Mouse (Mus musculus) layer of hippocampus, adult 2 months (tissue): ENCODE data around the gene Thada. TPM values are rescaled to one million over a fixed set of nuclear protein-coding genes. Genes with fewer than 3 reads are reported as not detected.
"Not testable (repeated sequence)": the region's sequence is repeated elsewhere in the genome, so short reads cannot be mapped to it uniquely, and the experiment has no call there.

Experiments
- DNase-seq, 2 experiments: peaks; one replicate each; pipeline ENCODE4 v3.0.0; 2022; ENCODE audit warnings: low spot score in 2 of 2
- H3K27ac ChIP-seq: fragments of 200-600 bp; 2 replicates; pipeline ENCODE4 v1.8.1; 2022
- H3K4me3 ChIP-seq: fragments of 200-600 bp; 2 replicates; pipeline ENCODE4 v1.8.1; 2022; ENCODE audit warnings: mild to moderate bottlenecking
- CTCF ChIP-seq: fragments of 200-600 bp; conservative IDR thresholded peaks from 2 replicates; pipeline ENCODE4 v1.8.1; 2022; ENCODE audit warnings: antibody characterized with exemption, mild to moderate bottlenecking, moderate library complexity
- total RNA-seq, 2 experiments: library from RNA; stranded (reverse); gene quantifications; 2 replicates each; pipeline ENCODE4 v1.2.3; 2021

Thada gene
- total RNA-seq, 2 experiments from 2014 or later, result 14.8 to 17.3 TPM

- peak; percentile 72 to 82 for DNase-seq
- peak overlapping the region; percentile 60 for H3K4me3 ChIP-seq
- TF ChIP-seq CTCF, result 0 out of 2 replicates have a peak, but pooled peaks have one; percentile 10
Measured at GRCm38 (mm10) chr17:84188374-84188961, 277.5 kb downstream of the Thada start.

GRCm38 (mm10) chr17:84187727-84188373, 278.2 kb downstream of the Thada start, which contains the start of gene Zfp36l2:
TSS of gene Zfp36l2 (minus strand) at chr17:84187947.
- peak; percentile 78 to 86 for DNase-seq
- TF ChIP-seq CTCF, result no peak
- Histone ChIP-seq H3K27ac (peak within 1 kb of the TSS; percentile 94), H3K4me3 (peak within 1 kb of the TSS; percentile 60)

More at GRCm38 (mm10) chr17:84188374-84188961, 277.5 kb downstream of the Thada start:
- H3K27ac ChIP-seq, result peak overlapping the region; percentile 94

GRCm38 (mm10) chr17:84187264-84187663, 278.7 kb downstream of the Thada start:
- Histone ChIP-seq H3K27ac (peak overlapping the region; percentile 94), H3K4me3 (peak overlapping the region; percentile 60)
- not testable (repeated sequence) for DNase-seq

GRCm38 (mm10) chr17:84186451-84187202, 279.4 kb downstream of the Thada start:
- Histone ChIP-seq H3K4me3 (peak overlapping the region; percentile 55), H3K27ac (peak overlapping the region; percentile 91)
- DNase-seq, result no peak
- TF ChIP-seq CTCF, result peak; percentile 33

- peak; percentile 65 for TF ChIP-seq CTCF
- peak overlapping the region; percentile 55 for H3K4me3 ChIP-seq
- peak overlapping the region; percentile 91 for H3K27ac ChIP-seq
- no peak for DNase-seq
Measured at GRCm38 (mm10) chr17:84185581-84186450, 280.2 kb downstream of the Thada start.

- no peak for TF ChIP-seq CTCF
- no peak for DNase-seq
- peak overlapping the region; percentile 91 for H3K27ac ChIP-seq
Measured at GRCm38 (mm10) chr17:84185011-84185411, 281.0 kb downstream of the Thada start.

GRCm38 (mm10) chr17:84183291-84183781, 282.7 kb downstream of the Thada start:
- DNase-seq, result peak; percentile 71 to 79
- peak overlapping the region; percentile 81 for H3K27ac ChIP-seq

More at GRCm38 (mm10) chr17:84185011-84185411, 281.0 kb downstream of the Thada start:
- H3K4me3 ChIP-seq, result peak overlapping the region; percentile 55

GRCm38 (mm10) chr17:84182311-84183271, 283.4 kb downstream of the Thada start:
- DNase-seq, result no peak
- no peak for TF ChIP-seq CTCF
- Histone ChIP-seq H3K4me3 (peak overlapping the region; percentile 20), H3K27ac (peak overlapping the region; percentile 81)

More at GRCm38 (mm10) chr17:84183291-84183781, 282.7 kb downstream of the Thada start:
- peak overlapping the region; percentile 20 for H3K4me3 ChIP-seq
- TF ChIP-seq CTCF, result no peak

- no peak for DNase-seq
- Histone ChIP-seq H3K4me3 (0 out of 2 replicates have a peak overlapping the region, but pooled peaks have one; percentile 5), H3K27ac (peak overlapping the region; percentile 81)
- no peak for TF ChIP-seq CTCF
Measured at GRCm38 (mm10) chr17:84181502-84182310, 284.3 kb downstream of the Thada start.
